Mouse (Mus musculus): ENCODE data around the gene Rpl7l1. TPM values are rescaled to one million over a fixed set of nuclear protein-coding genes. Genes with fewer than 3 reads are reported as not detected.

Rpl7l1 gene
- polyA plus RNA-seq, 1 experiment from 2014 or later = 106 TPM

- peaks cover 4% of the 10 kb centered on the region; the same call in 1 of the 2 replicates for H3K27me3 ChIP-seq (replicated peaks)
- no peak overlapping the region for H3K9ac ChIP-seq
- H3K4me2 ChIP-seq = no peak overlapping the region
- H3K4me1 ChIP-seq (replicated peaks) = no peaks in the 10 kb centered on the region
- no peak for ATAC-seq (ENCODE audit: insufficient number of reproducible peaks, low FRiP score)
- no peaks in the 10 kb centered on the region for H3K36me3 ChIP-seq
- WGBS = 71% methylated on average over 12 of the region's 12 CpGs
- peaks cover 8% of the 10 kb centered on the region; the same call in 1 of the 2 replicates for H3K9me3 ChIP-seq (replicated peaks)
- H3K27ac ChIP-seq (ENCODE audit: poor library complexity, severe bottlenecking) = no peak overlapping the region
- H3K4me3 ChIP-seq = no peak overlapping the region
These were observed 23.7 kb downstream of the Rpl7l1 start for GRCm38 (mm10) chr17:46758753-46759152.

DNA sequence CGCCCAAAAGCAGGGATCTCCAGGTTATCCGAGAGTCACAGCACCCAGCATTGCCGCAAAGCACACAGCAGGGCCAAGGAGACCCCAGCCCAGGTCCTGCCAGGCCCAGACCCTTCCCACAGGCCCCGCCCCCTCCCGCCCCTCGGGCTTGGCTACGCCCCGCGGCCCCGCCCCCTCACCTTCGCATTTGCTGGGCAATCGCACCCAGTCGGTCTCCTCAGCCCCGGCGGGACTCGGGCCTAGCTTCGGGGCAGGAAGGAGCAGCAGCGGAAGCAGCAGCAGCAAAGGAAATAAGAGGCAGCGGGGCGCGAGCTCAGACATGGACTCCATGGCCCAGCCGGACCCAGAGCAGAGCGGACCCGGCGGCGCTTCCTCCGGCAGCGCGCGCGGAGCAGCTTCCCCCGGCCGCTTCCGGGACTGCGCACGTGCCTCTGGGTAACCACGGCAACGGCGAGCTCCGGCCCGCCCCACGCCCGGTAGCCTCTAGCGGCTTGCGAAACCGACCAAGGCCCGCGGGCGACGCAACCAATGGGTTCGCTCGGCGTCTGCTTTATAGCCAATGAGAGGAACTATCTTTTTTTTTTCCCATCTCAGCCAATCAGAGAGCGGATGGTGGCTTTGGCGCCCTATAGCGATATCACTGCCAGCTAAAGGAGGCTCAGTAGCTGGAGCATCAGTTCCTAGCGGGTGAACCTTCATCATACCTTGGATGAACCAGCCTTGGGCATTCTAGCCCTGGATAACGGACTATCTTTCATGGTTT is 30.5 kb downstream of the Rpl7l1 start, which contains the start of gene Cnpy3:
Cnpy3 (minus strand) TSS at position 421 of the 763 bp plus-strand sequence.
- Histone ChIP-seq H3K27me3 (replicated peaks) (peaks cover 4% of the 10 kb centered on the region; the same call in 1 of the 2 replicates), H3K4me1 (replicated peaks) (peaks cover 10% of the 10 kb centered on the region), H3K36me3 (peaks cover 9% of the 10 kb centered on the region; the same call in 1 of the 2 replicates), H3K4me2 (peak within 1 kb of the TSS; percentile 93), H3K9me3 (replicated peaks) (peaks cover 8% of the 10 kb centered on the region; the same call in 1 of the 2 replicates), H3K9ac (peak within 1 kb of the TSS; percentile 85), H3K4me3 (peak within 1 kb of the TSS; percentile 72), H3K27ac (ENCODE audit: poor library complexity, severe bottlenecking) (peak within 1 kb of the TSS; percentile 89)
- under 1% methylated on average over 58 of the region's 58 CpGs for WGBS
- ATAC-seq (ENCODE audit: insufficient number of reproducible peaks, low FRiP score) = peak; percentile 99

DNA sequence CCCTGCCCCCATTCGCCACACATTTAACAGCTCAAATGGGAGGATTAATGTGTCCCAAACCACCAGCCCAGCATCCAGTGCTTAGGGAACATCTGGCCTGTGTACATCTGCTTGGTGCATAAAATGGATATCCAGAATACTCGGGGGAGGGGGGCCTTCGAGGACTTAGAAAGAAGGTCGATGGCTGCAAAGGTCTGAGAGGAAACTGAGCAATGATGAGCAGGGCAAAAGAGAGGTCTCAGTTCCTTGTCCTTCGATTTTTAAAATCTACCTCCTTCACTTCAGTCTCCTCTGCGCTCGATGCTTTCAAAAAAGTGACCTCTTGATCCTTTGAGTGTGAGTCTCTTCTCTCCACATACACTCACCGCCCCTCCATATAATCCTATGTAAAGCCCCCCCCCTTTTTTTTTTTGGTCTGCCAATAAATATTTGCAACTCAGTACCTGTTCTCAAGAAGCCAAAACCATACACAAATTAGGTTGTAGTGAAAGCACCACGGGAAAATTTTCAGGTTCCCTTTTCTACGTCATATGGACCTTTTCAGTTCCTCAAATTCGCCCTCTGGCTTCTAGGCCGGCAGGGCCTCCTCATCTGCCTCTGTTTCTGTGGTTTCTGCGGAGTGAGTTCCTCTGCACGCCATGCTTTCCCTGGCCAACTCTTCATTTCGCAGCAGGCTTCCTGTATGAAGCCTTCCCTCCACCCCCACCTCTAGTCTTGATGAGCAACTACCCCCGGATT is 31.2 kb downstream of the Rpl7l1 start:
- H3K36me3 ChIP-seq = peaks cover 17% of the 10 kb centered on the region
- peak overlapping the region; percentile 85 for H3K9ac ChIP-seq
- peak; percentile 49 for ATAC-seq (ENCODE audit: insufficient number of reproducible peaks, low FRiP score)
- H3K4me1 ChIP-seq (replicated peaks) = peaks cover 10% of the 10 kb centered on the region
- WGBS = 31% methylated on average over 16 of the region's 16 CpGs
- peak overlapping the region; percentile 93 for H3K4me2 ChIP-seq
- peak overlapping the region; percentile 89 for H3K27ac ChIP-seq (ENCODE audit: poor library complexity, severe bottlenecking)
- peak overlapping the region; percentile 72 for H3K4me3 ChIP-seq
- peaks cover 4% of the 10 kb centered on the region; the same call in 1 of the 2 replicates for H3K27me3 ChIP-seq (replicated peaks)
- H3K9me3 ChIP-seq (replicated peaks) = peaks cover 8% of the 10 kb centered on the region; the same call in 1 of the 2 replicates

DNA sequence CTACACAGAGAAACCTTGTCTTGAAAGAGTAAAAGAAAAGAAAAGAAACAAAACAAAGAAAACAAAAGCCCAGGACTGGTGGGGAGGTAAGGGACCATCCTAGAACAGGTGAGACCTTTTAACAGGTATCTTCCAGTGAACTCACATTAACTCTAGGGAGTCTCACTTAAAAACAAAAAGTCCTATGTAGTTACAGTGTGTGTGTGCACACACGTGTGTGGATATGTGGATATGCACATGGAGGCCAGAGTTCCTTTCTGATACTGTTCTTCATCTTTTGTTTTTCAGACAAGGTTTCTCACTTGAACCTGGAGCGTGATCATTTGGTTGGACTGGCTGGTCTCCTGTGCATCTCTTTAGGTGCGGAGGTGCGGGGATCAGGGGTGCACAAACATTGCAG is 31.9 kb downstream of the Rpl7l1 start:
- H3K4me2 ChIP-seq = peak overlapping the region; percentile 93
- peak overlapping the region; percentile 85; the same call in 1 of the 2 replicates for H3K9ac ChIP-seq
- peaks cover 8% of the 10 kb centered on the region; the same call in 1 of the 2 replicates for H3K9me3 ChIP-seq (replicated peaks)
- no peak overlapping the region for H3K27ac ChIP-seq (ENCODE audit: poor library complexity, severe bottlenecking)
- H3K27me3 ChIP-seq (replicated peaks) = no peaks in the 10 kb centered on the region
- 90% methylated on average over 4 of the region's 4 CpGs for WGBS
- H3K4me1 ChIP-seq (replicated peaks) = peaks cover 10% of the 10 kb centered on the region
- peaks cover 23% of the 10 kb centered on the region for H3K36me3 ChIP-seq
- ATAC-seq (ENCODE audit: insufficient number of reproducible peaks, low FRiP score) = no peak
- peak overlapping the region; percentile 72 for H3K4me3 ChIP-seq

DNA sequence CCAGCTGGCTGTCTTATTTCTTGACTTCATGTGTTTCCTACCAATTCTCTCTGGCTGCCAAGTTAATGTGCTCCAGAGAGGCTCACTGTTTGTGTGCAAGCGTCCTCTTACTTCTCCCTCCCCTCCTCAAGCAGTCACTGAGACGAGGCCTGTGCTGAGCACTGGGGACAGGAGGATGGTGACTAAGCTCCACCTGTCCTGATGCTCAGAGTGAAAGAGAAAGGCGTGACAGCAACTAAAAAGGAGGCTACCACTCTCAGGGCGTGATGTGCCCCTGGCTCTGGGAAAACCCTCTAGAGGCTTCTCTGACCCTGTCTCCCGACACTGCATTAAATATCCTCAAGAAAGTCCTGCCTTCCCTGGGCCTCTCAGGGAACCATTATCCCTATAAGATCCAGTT is 33.2 kb downstream of the Rpl7l1 start:
- Histone ChIP-seq H3K27me3 (replicated peaks) (no peaks in the 10 kb centered on the region), H3K4me3 (no peak overlapping the region), H3K9ac (no peak overlapping the region), H3K4me2 (no peak overlapping the region), H3K4me1 (replicated peaks) (peaks cover 10% of the 10 kb centered on the region), H3K27ac (ENCODE audit: poor library complexity, severe bottlenecking) (no peak overlapping the region), H3K9me3 (replicated peaks) (peaks cover 4% of the 10 kb centered on the region; the same call in 1 of the 2 replicates), H3K36me3 (peaks cover 33% of the 10 kb centered on the region)
- WGBS = 76% methylated on average over 5 of the region's 5 CpGs
- ATAC-seq (ENCODE audit: insufficient number of reproducible peaks, low FRiP score) = no peak

GRCm38 (mm10) chr17:46747806-46748205 is 34.7 kb downstream of the Rpl7l1 start:
- Histone ChIP-seq H3K9me3 (replicated peaks) (no peaks in the 10 kb centered on the region), H3K4me3 (no peak overlapping the region), H3K4me1 (replicated peaks) (peaks cover 10% of the 10 kb centered on the region), H3K27ac (ENCODE audit: poor library complexity, severe bottlenecking) (no peak overlapping the region), H3K9ac (no peak overlapping the region), H3K4me2 (no peak overlapping the region), H3K36me3 (peaks cover 48% of the 10 kb centered on the region), H3K27me3 (replicated peaks) (no peaks in the 10 kb centered on the region)
- WGBS = 87% methylated on average over 2 of the region's 2 CpGs
- ATAC-seq (ENCODE audit: insufficient number of reproducible peaks, low FRiP score) = no peak

- no peak overlapping the region for H3K27ac ChIP-seq (ENCODE audit: poor library complexity, severe bottlenecking)
- no peak overlapping the region for H3K9ac ChIP-seq
- no peak for ATAC-seq (ENCODE audit: insufficient number of reproducible peaks, low FRiP score)
- H3K36me3 ChIP-seq = peaks cover 54% of the 10 kb centered on the region
- H3K9me3 ChIP-seq (replicated peaks) = no peaks in the 10 kb centered on the region
- no peak overlapping the region for H3K4me3 ChIP-seq
- H3K4me1 ChIP-seq (replicated peaks) = peaks cover 10% of the 10 kb centered on the region
- WGBS = 78% methylated on average over 8 of the region's 8 CpGs
- no peak overlapping the region for H3K4me2 ChIP-seq
- no peaks in the 10 kb centered on the region for H3K27me3 ChIP-seq (replicated peaks)
These were observed 35.2 kb downstream of the Rpl7l1 start for GRCm38 (mm10) chr17:46747234-46747633.

- no peak overlapping the region for H3K4me3 ChIP-seq
- H3K9ac ChIP-seq = no peak overlapping the region
- 84% methylated on average over 2 of the region's 2 CpGs for WGBS
- H3K4me1 ChIP-seq (replicated peaks) = peaks cover 3% of the 10 kb centered on the region
- H3K36me3 ChIP-seq = peaks cover 63% of the 10 kb centered on the region
- no peaks in the 10 kb centered on the region for H3K27me3 ChIP-seq (replicated peaks)
- H3K9me3 ChIP-seq (replicated peaks) = no peaks in the 10 kb centered on the region
- ATAC-seq (ENCODE audit: insufficient number of reproducible peaks, low FRiP score) = no peak
- no peak overlapping the region for H3K27ac ChIP-seq (ENCODE audit: poor library complexity, severe bottlenecking)
- no peak overlapping the region for H3K4me2 ChIP-seq
These were observed 37.0 kb downstream of the Rpl7l1 start for GRCm38 (mm10) chr17:46745506-46745905.

GRCm38 (mm10) chr17:46742986-46743385 is 39.5 kb downstream of the Rpl7l1 start:
- Histone ChIP-seq H3K4me1 (replicated peaks) (no peaks in the 10 kb centered on the region), H3K4me2 (no peak overlapping the region), H3K4me3 (no peak overlapping the region), H3K36me3 (peaks cover 63% of the 10 kb centered on the region), H3K9ac (no peak overlapping the region), H3K27me3 (replicated peaks) (no peaks in the 10 kb centered on the region), H3K27ac (ENCODE audit: poor library complexity, severe bottlenecking) (no peak overlapping the region), H3K9me3 (replicated peaks) (no peaks in the 10 kb centered on the region)
- ATAC-seq (ENCODE audit: insufficient number of reproducible peaks, low FRiP score) = no peak
- 90% methylated on average over 9 of the region's 9 CpGs for WGBS

DNA sequence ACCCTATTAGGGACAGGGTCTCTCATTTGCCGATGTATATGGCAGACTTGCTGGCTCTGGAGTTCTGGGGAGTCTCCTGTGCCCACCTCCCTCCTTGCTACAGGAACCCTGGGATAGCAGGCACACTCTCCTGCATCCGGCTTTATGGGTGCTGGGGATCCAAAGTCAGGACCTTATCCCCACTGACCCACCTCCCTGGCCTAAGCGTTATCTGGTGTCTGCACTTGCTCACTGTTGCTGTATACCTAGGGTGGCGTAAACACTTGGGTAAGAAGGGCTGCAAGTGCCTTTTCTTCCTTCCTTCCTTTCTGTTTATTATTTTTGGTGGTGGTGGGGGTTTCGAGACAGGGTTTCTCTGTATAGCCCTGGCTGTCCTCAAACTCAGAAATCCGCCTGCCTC is 41.2 kb downstream of the Rpl7l1 start:
- WGBS = 74% methylated on average over 6 of the region's 6 CpGs
- H3K36me3 ChIP-seq = peaks cover 55% of the 10 kb centered on the region

DNA sequence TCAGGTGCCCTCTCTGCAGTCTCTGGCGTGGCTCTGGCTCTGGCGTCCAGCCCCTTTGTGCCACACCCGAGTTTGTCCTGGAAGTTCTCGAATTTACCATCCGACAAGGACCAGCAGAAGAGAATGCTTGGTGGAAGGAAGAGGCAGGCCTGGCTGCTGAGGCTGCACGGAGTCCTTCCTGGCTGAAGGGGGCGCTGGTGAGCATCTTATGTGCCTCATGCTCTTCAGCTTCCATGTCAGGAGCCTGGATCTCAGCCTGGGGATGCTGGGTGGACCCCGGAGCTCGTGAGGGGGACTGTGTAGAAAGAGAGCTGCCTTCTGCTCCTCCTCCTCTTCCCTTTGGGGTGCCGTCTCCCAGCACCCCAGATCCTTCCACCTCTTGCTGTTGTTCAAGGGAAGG is 46.3 kb downstream of the Rpl7l1 start:
- Histone ChIP-seq H3K4me2 (no peak overlapping the region), H3K27me3 (replicated peaks) (no peaks in the 10 kb centered on the region), H3K9me3 (replicated peaks) (no peaks in the 10 kb centered on the region), H3K4me1 (replicated peaks) (no peaks in the 10 kb centered on the region), H3K9ac (no peak overlapping the region), H3K27ac (ENCODE audit: poor library complexity, severe bottlenecking) (no peak overlapping the region), H3K4me3 (no peak overlapping the region), H3K36me3 (peaks cover 23% of the 10 kb centered on the region)
- no peak for ATAC-seq (ENCODE audit: insufficient number of reproducible peaks, low FRiP score)
- WGBS = 55% methylated on average over 9 of the region's 10 CpGs

More for the DNA sequence above, 41.2 kb downstream of the Rpl7l1 start:
- no peak overlapping the region for H3K9ac ChIP-seq
- H3K4me3 ChIP-seq = no peak overlapping the region
- no peaks in the 10 kb centered on the region for H3K27me3 ChIP-seq (replicated peaks)
- H3K27ac ChIP-seq (ENCODE audit: poor library complexity, severe bottlenecking) = no peak overlapping the region
- H3K9me3 ChIP-seq (replicated peaks) = no peaks in the 10 kb centered on the region
- no peak overlapping the region for H3K4me2 ChIP-seq
- H3K4me1 ChIP-seq (replicated peaks) = no peaks in the 10 kb centered on the region
- peak; percentile 84 for ATAC-seq (ENCODE audit: insufficient number of reproducible peaks, low FRiP score)
